Mouse (Mus musculus) left cerebral cortex, adult 18-20 months (tissue): ENCODE measurements around the gene Tsen34. TPM values are rescaled to one million over a fixed set of nuclear protein-coding genes. Genes with fewer than 3 reads are reported as not detected.
"Not testable (repeated sequence)": the region's sequence is repeated elsewhere in the genome, so short reads cannot be mapped to it uniquely, and the experiment has no call there.

Experiments used
- DNase-seq, 2 experiments: peaks; one replicate each; pipeline ENCODE4 v3.0.0; 2021 to 2022; ENCODE audit warnings: low spot score in 2 of 2, mixed read lengths in 1 of 2
- microRNA-seq, 2 experiments: library from miRNA; unstranded; fragments of <30 nt; microRNA quantifications; one replicate each; pipeline ENCODE4 v1.2.0; 2021
- total RNA-seq, 2 experiments: library from RNA; stranded (reverse); gene quantifications; 2 replicates each; pipeline ENCODE4 v1.2.3; 2021

Tsen34 gene
- total RNA-seq, 2 experiments from 2014 or later, result 78.5 to 90.0 TPM

DNA sequence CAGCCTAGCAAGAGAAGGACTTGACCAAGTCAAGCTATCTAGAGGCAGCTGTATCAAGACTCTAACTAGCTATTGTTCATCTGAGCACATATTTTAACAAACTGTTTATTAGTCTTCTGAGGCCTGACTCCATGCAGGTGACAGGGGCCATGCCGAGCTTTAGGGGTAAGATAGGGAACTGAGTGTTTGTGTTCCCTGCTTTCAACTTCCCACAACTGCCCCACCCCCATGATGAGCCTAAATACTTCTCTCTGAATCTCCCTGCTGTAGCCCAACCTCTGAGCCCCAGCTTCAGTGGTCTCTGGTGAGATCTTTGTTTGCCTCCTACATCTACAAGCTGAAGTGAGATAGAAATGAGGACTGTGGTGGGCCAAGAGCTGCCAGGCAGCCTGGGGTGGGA, 22.6 kb downstream of the Tsen34 start:
- no peak for DNase-seq

DNA sequence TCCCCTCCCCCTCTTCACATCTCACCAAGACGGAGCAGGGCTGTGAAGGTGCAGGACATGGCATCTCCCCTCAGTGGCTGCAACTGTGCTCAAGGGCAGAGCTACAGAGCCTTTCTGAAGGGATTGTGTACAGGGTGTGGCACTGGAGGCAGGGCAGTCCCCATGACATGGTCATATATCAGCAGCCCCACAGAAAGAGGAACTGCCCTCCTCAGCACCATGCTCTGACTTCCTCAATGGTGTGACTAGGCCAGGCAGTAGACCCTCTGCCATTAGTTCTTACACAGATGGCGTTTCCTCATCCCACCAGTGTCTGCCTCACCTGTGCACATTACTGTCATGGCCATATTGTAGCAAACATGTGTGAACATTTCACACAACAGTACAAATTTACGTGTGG, 27.6 kb downstream of the Tsen34 start, which contains the start of gene Pirb:
Gene Pirb (minus strand): TSS at position 124 of the 400 bp plus-strand sequence.
- not testable (repeated sequence) for DNase-seq

DNA sequence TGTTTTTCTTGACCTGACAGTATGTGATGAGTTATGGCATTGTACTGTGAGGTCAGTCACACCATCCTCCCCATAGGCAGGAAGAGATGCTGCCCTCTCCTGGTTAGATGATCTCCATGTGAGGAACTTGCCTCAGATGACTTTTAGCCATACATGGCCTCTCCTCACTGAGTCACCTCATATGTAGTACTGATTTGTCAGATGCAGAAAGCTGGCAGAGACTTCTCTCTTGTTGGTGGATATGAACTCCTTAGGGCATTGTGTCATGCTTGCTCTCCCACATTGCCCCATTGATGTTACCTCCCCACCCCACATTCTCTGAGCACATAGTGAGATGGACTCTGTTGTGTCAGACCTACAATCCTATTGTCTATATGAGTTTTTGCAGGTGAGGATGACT, 32.8 kb downstream of the Tsen34 start:
- DNase-seq, result not testable (repeated sequence)

DNA sequence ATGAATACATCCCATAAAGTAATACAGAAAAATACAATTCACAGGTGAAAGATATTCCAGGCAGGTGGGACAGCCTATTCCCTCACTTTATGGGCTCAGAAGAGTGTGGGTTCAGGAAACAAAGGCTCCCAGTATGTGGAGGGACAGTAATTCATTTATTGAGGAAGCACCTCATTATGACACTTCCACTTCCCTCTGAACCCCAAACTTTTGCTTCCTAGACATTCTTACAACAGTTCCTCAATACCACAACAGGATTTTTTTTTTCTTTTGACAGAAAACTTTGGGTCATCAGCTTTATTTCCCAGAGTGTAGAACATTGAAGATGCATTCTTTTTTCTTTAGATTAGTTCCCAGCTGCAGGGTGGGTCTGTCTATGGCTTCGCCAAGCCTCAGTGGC, 40.0 kb downstream of the Tsen34 start:
- not testable (repeated sequence) for DNase-seq

Small RNA genes within 50 kb of the gene (microRNA-seq; reads per million reads assigned to microRNA genes)
- gene Mir3572, result 4.2 to 10.7 reads per million in 2 experiments

Other genes starting within 250 kb of the Tsen34 start
- gene Tarm1, start 190.2 kb upstream of the Tsen34 start, total RNA-seq, result not detected
- 1 to 10 TPM in 1 of 2 experiments, under 1 TPM in 1; 0.87 to 1.1 TPM for gene Oscar, start 76.7 kb upstream of the Tsen34 start, total RNA-seq
- 100 to 1,000 TPM; 543 to 558 TPM for gene Ndufa3, start 75.5 kb upstream of the Tsen34 start, total RNA-seq
- gene Tfpt, start 62.9 kb upstream of the Tsen34 start, total RNA-seq, result 10 to 100 TPM; 37.0 to 39.4 TPM
- 10 to 100 TPM; 53.0 to 55.2 TPM for gene Prpf31, start 62.9 kb upstream of the Tsen34 start, total RNA-seq
- gene Cnot3, start 47.6 kb upstream of the Tsen34 start, total RNA-seq, result 10 to 100 TPM; 48.4 to 59.5 TPM
- gene Leng1, start 27.0 kb upstream of the Tsen34 start, total RNA-seq, result 1 to 10 TPM; 6.7 to 6.8 TPM
- 10 to 100 TPM in 1 of 2 experiments, 1 to 10 TPM in 1; 7.9 to 10.8 TPM for gene Tmc4, start 15.3 kb upstream of the Tsen34 start, total RNA-seq
- 100 to 1,000 TPM; 226 to 235 TPM for gene Mboat7, start 660 bp downstream of the Tsen34 start, total RNA-seq
- 100 to 1,000 TPM; 337 to 359 TPM for gene Rps9, start 11.1 kb downstream of the Tsen34 start, total RNA-seq
- gene Pirb, start 27.5 kb downstream of the Tsen34 start, total RNA-seq, result under 1 TPM; 0.21 to 0.37 TPM
- gene Gm15448, start 132.8 kb downstream of the Tsen34 start, total RNA-seq, result not detected
- gene Pira2, start 152.2 kb downstream of the Tsen34 start, total RNA-seq, result under 1 TPM in 1 of 2 experiments, not detected in 1; 0.16 TPM
- gene Gm14548, start 205.3 kb downstream of the Tsen34 start, total RNA-seq, result not detected
- under 1 TPM in 1 of 2 experiments, not detected in 1; 0.16 TPM for gene Lilra6, start 222.6 kb downstream of the Tsen34 start, total RNA-seq